Mouse (Mus musculus) forebrain, embryonic 11.5 days (tissue): Measurements from ENCODE around the gene Pigt. TPM values are rescaled to one million over a fixed set of nuclear protein-coding genes. Genes with fewer than 3 reads are reported as not detected.

Source experiments
- ATAC-seq: fragments of 200-750 bp; cut with Nextera tagmentation; replicated peaks from 2 replicates; pipeline ENCODE4 v1.8.0; 2017; ENCODE audit warnings: moderate TSS enrichment; ENCODE audit not compliant: low FRiP score
- DNase-seq: peaks from one replicate; pipeline ENCODE4 v3.0.0-alpha.2; 2017; ENCODE audit warnings: low spot score
- H3K27ac ChIP-seq: fragments of 300-500 bp; sonication (generic); 2 replicates; pipeline ENCODE4 v1.5.1; 2014; ENCODE audit warnings: low read depth, low read length
- H3K27me3 ChIP-seq: fragments of 300-500 bp; sonication (generic); 2 replicates; pipeline ENCODE4 v1.6.1; 2014; ENCODE audit warnings: mild to moderate bottlenecking, low read length, mixed read lengths; ENCODE audit not compliant: control insufficient read depth, insufficient read depth
- H3K36me3 ChIP-seq: fragments of 300-500 bp; sonication (generic); 2 replicates; pipeline ENCODE4 v1.6.1; 2014; ENCODE audit warnings: mild to moderate bottlenecking, low read length, moderate library complexity, mixed read lengths; ENCODE audit not compliant: control insufficient read depth, insufficient read depth
- H3K4me1 ChIP-seq: fragments of 300-500 bp; sonication (generic); replicated peaks from 2 replicates; pipeline ENCODE4 v1.6.1; 2014; ENCODE audit warnings: low read length, mixed read lengths; ENCODE audit not compliant: control insufficient read depth, insufficient read depth
- H3K4me2 ChIP-seq: fragments of 300-500 bp; sonication (generic); 2 replicates; pipeline ENCODE4 v1.6.1; 2014; ENCODE audit warnings: low read depth, mild to moderate bottlenecking, low read length, moderate library complexity, mixed read lengths; ENCODE audit not compliant: severe bottlenecking
- H3K4me3 ChIP-seq: fragments of 300-500 bp; sonication (generic); 2 replicates; pipeline ENCODE4 v1.5.1; 2014; ENCODE audit warnings: low read depth, low read length
- H3K9ac ChIP-seq: fragments of 300-500 bp; sonication (generic); 2 replicates; pipeline ENCODE4 v1.6.1; 2014; ENCODE audit warnings: low read length
- H3K9me3 ChIP-seq: fragments of 300-500 bp; sonication (generic); 2 replicates; pipeline ENCODE4 v1.6.1; 2016; ENCODE audit warnings: low read length, mixed read lengths; ENCODE audit not compliant: control insufficient read depth
- WGBS: fragments of 180-500 bp; shearing (Covaris S2); extraction: QIAGEN DNeasy Blood & Tissue Kit; methylation state at CpG from one replicate; pipeline ENCODE4 v1.1.7; 2014; 5-methylcytosine and 5-hydroxymethylcytosine counted together
- polyA plus RNA-seq: library from polyadenylated mRNA; unstranded; fragments of >200 nt; fragmentation: Nextera tagmentation; extraction: Ambion mirVana; gene quantifications from 2 replicates; pipeline ENCODE4 v1.2.1, GENCODE M21; 2014

The Pigt gene
- polyA plus RNA-seq, 1 experiment from 2014 or later, result 51.3 TPM

- Histone ChIP-seq H3K9ac (no peak overlapping the region), H3K9me3 (no peaks in the 10 kb centered on the region), H3K27me3 (no peaks in the 10 kb centered on the region), H3K36me3 (no peaks in the 10 kb centered on the region), H3K27ac (no peak overlapping the region), H3K4me1 (no peaks in the 10 kb centered on the region; the same call in 1 of the 2 replicates), H3K4me3 (no peak overlapping the region), H3K4me2 (no peak overlapping the region)
- no peak for DNase-seq
- WGBS, result 79% methylated on average over 6 of the region's 6 CpGs
- no peak for ATAC-seq
Observed at GRCm38 (mm10) chr2:164455421-164456190, 41.7 kb upstream of the Pigt start.

- Histone ChIP-seq H3K27me3 (no peaks in the 10 kb centered on the region), H3K4me2 (peak overlapping the region; percentile 36; the same call in 1 of the 2 replicates), H3K9ac (no peak overlapping the region), H3K9me3 (no peaks in the 10 kb centered on the region), H3K4me3 (no peak overlapping the region), H3K27ac (0 out of 2 replicates have a peak overlapping the region, but pooled peaks have one; percentile 12), H3K36me3 (no peaks in the 10 kb centered on the region), H3K4me1 (no peaks in the 10 kb centered on the region; the same call in 1 of the 2 replicates)
- 73% methylated on average over 1 of the region's 1 CpGs for WGBS
- DNase-seq, result no peak
- no peak for ATAC-seq
Observed at GRCm38 (mm10) chr2:164456413-164456812, 40.9 kb upstream of the Pigt start.

DNA sequence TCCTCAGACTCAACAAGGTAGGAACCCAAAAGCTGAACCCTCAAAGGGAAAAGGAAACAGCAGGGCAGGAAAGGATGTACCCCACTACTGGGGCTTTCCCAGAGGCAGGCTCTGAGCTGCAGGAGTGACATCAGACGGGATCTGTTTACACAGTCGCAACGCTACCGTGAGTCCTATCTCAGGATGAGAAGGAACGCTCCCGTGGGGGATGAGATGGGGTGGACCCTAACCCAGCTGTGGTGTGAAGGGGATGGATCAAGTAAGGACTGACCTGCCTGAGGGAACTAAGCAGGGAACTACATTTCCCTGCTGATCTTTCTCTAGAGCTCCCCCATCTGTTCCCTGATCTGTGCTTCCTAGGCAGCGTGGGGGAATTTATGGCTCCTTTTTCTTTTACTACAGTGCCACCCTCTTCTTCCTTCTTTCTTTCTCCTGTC is 40.4 kb upstream of the Pigt start, which contains the start of gene Sys1:
Gene Sys1, plus strand, starts transcription at position 101 of the 437 bp plus-strand sequence.
- H3K4me1 ChIP-seq, result peaks cover 3% of the 10 kb centered on the region; the same call in 1 of the 2 replicates
- 0% methylated on average over 7 of the region's 7 CpGs for WGBS
- DNase-seq (no peak), ATAC-seq (no peak)
- no peaks in the 10 kb centered on the region for H3K27me3 ChIP-seq
- H3K4me2 ChIP-seq, result peak within 1 kb of the TSS; percentile 36; the same call in 1 of the 2 replicates
- H3K9ac ChIP-seq, result peak within 1 kb of the TSS; percentile 49
- H3K36me3 ChIP-seq, result no peaks in the 10 kb centered on the region
- H3K4me3 ChIP-seq, result no peak within 1 kb of the TSS
- H3K27ac ChIP-seq, result 0 out of 2 replicates have a peak within 1 kb of the TSS, but pooled peaks have one; percentile 12
- H3K9me3 ChIP-seq, result no peaks in the 10 kb centered on the region

DNA sequence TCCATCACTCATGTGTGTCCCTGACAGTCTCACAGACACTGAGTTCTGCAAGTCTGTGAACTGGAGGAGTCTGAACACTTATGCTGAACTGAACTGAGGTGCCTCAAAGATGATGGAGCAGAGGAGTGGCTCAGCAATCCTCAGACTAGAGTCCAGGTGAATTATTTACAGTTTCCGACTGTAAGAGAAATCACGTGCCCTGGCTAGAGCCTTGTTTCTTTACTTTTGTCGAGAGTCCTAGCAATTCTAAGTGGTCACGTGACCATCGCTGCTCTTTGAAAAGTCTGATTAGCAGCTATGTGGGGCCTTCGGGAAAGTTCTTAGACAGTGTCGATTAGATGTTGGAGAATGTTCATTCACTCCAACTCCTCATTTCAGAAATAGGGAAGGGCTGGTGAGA is 39.4 kb upstream of the Pigt start:
- Histone ChIP-seq H3K9me3 (no peaks in the 10 kb centered on the region), H3K9ac (no peak overlapping the region), H3K27ac (no peak overlapping the region), H3K36me3 (no peaks in the 10 kb centered on the region), H3K4me3 (no peak overlapping the region), H3K4me2 (no peak overlapping the region), H3K4me1 (peaks cover 4% of the 10 kb centered on the region; the same call in 1 of the 2 replicates), H3K27me3 (no peaks in the 10 kb centered on the region)
- DNase-seq (no peak), ATAC-seq (no peak)
- 74% methylated on average over 7 of the region's 7 CpGs for WGBS

- H3K4me2 ChIP-seq, result no peak overlapping the region
- DNase-seq (no peak), ATAC-seq (no peak)
- H3K9me3 ChIP-seq, result no peaks in the 10 kb centered on the region
- H3K4me3 ChIP-seq, result no peak overlapping the region
- no peak overlapping the region for H3K9ac ChIP-seq
- no peaks in the 10 kb centered on the region for H3K36me3 ChIP-seq
- WGBS, result 88% methylated on average over 8 of the region's 8 CpGs
- peaks cover 4% of the 10 kb centered on the region; the same call in 1 of the 2 replicates for H3K4me1 ChIP-seq
- H3K27ac ChIP-seq, result no peak overlapping the region
- H3K27me3 ChIP-seq, result no peaks in the 10 kb centered on the region
Observed at GRCm38 (mm10) chr2:164458535-164458934, 38.8 kb upstream of the Pigt start.

DNA sequence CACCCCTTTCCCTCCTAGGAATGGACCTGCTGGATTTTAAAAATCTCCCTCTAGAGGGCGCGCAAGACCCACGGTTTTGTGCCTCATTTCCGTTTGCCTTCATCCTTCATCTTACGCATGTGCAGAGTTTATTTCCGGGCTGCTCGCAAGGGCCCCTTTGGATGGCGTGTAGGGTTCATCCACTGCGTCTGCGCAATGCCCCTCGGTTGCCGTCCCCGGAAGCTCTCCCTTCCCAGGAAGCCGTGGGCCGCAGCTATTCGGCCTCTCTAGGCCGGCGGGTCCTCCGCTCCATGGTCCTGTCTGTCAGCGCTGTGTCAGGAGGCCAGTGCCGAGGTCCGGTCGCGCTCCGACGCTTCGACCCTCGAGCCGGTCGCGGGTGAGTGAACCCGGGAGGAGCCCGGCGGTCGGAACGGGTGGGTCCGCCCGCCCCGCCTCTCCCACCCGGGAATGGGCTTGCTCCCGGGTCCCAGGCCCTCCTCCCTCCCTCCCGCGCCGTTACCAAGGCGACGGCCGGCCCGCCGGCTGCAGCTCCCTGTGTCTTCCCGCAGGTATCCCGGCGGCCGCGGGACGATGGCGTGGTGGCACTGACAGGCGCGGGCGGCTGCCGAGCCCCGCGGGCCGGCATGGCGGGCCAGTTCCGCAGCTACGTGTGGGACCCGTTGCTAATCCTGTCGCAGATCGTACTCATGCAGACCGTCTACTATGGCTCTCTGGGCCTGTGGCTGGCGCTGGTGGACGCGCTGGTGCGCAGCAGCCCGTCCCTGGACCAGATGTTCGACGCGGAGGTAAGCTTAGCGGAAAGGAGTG is 36.4 kb upstream of the Pigt start, which contains the start of gene Gm20458:
Gene Gm20458, plus strand, starts transcription at position 223 of the 807 bp plus-strand sequence.
- ATAC-seq, result peak; percentile 98
- WGBS, result under 1% methylated on average over 69 of the region's 79 CpGs

GRCm38 (mm10) chr2:164465161-164465560 is 32.2 kb upstream of the Pigt start:
- Histone ChIP-seq H3K9me3 (no peaks in the 10 kb centered on the region), H3K4me3 (no peak overlapping the region), H3K4me1 (peaks cover 4% of the 10 kb centered on the region; the same call in 1 of the 2 replicates), H3K27ac (no peak overlapping the region), H3K27me3 (no peaks in the 10 kb centered on the region), H3K36me3 (no peaks in the 10 kb centered on the region; the same call in 1 of the 2 replicates), H3K4me2 (no peak overlapping the region), H3K9ac (no peak overlapping the region)
- no peak for ATAC-seq
- DNase-seq, result no peak

More for the DNA sequence above, 36.4 kb upstream of the Pigt start, which contains the start of gene Gm20458:
- Histone ChIP-seq H3K27me3 (no peaks in the 10 kb centered on the region), H3K4me1 (peaks cover 4% of the 10 kb centered on the region; the same call in 1 of the 2 replicates), H3K4me3 (peak within 1 kb of the TSS; percentile 88), H3K36me3 (no peaks in the 10 kb centered on the region; the same call in 1 of the 2 replicates), H3K9me3 (no peaks in the 10 kb centered on the region), H3K4me2 (peak within 1 kb of the TSS; percentile 75), H3K9ac (peak within 1 kb of the TSS; percentile 75), H3K27ac (peak within 1 kb of the TSS; percentile 66)
- peak; percentile 96 for DNase-seq

- Histone ChIP-seq H3K9ac (no peak overlapping the region), H3K27ac (no peak overlapping the region), H3K36me3 (no peaks in the 10 kb centered on the region; the same call in 1 of the 2 replicates), H3K4me1 (peaks cover 2% of the 10 kb centered on the region; the same call in 1 of the 2 replicates), H3K4me3 (no peak overlapping the region), H3K4me2 (no peak overlapping the region), H3K9me3 (no peaks in the 10 kb centered on the region), H3K27me3 (no peaks in the 10 kb centered on the region)
- 83% methylated on average over 5 of the region's 5 CpGs for WGBS
- no peak for DNase-seq
- no peak for ATAC-seq
Observed at GRCm38 (mm10) chr2:164466787-164467186, 30.5 kb upstream of the Pigt start.
